Comparison of ENCODE assay signal across 9 mouse cellular contexts in genomic region chrX:170674885-170675876, GRCm38 (mm10). TPM values are rescaled to one million over a fixed set of nuclear protein-coding genes. Genes with fewer than 3 reads are reported as not detected.
DNase-seq lines count a peak whose midpoint lies in the region; ATAC-seq and TF ChIP-seq lines count a peak whose summit lies in the region.
"Had no signal": no experiment of that assay in that cellular context is flagged by ENCODE, and none has a peak within 500 bp of the region (broad histone marks: within the 10 kb centered on the region; RNA-seq: fewer than 3 reads in every experiment).

No protein-coding gene starts in this region.

- no peak overlapping the region for H3K27ac ChIP-seq in kidney, postnatal 0 days
- H3K27ac ChIP-seq in kidney, adult 2 months (ENCODE audit: insufficient read depth, low read depth, low read length) = no peak overlapping the region
- no peak overlapping the region for H3K27ac ChIP-seq in heart, embryonic 16.5 days (ENCODE audit: low read length)

- ATAC-seq in kidney, postnatal 0 days (replicated peaks; ENCODE audit: low FRiP score, low read depth) = 0 out of 2 replicates have a peak, but pooled peaks have one; percentile 12
- peak; percentile 49 for ATAC-seq in heart, embryonic 16.5 days (replicated peaks; ENCODE audit: extremely low read depth, insufficient read depth, low FRiP score)
- ATAC-seq in megakaryocyte-erythroid progenitor cell, adult 5-6 weeks (replicated peaks; ENCODE audit: low FRiP score, low TSS enrichment, poor library complexity, severe bottlenecking) = peak; percentile 21; the same call in 1 of the 2 replicates

- no peaks in the 10 kb centered on the region for H3K36me3 ChIP-seq in kidney, postnatal 0 days (ENCODE audit: insufficient read depth, low read length)
- no peaks in the 10 kb centered on the region for H3K36me3 ChIP-seq in kidney, adult 2 months (ENCODE audit: control insufficient read depth, insufficient read depth, low read length)
- peaks cover 21% of the 10 kb centered on the region for H3K36me3 ChIP-seq in heart, embryonic 16.5 days (ENCODE audit: control insufficient read depth, insufficient read depth)

- H3K27me3 ChIP-seq in kidney, postnatal 0 days (ENCODE audit: insufficient read depth, low read length) = no peaks in the 10 kb centered on the region
- H3K27me3 ChIP-seq in kidney, adult 2 months (replicated peaks; ENCODE audit: control insufficient read depth, insufficient read depth, low read length) = no peaks in the 10 kb centered on the region
- no peaks in the 10 kb centered on the region for H3K27me3 ChIP-seq in heart, embryonic 16.5 days (ENCODE audit: control insufficient read depth, insufficient read depth, low read length)

- no peak overlapping the region for H3K4me3 ChIP-seq in kidney, postnatal 0 days (replicated peaks; ENCODE audit: low read depth, low read length)
- H3K4me3 ChIP-seq in kidney, adult 2 months (ENCODE audit: insufficient read depth, low read depth, low read length) = no peak overlapping the region
- H3K4me3 ChIP-seq in heart, embryonic 16.5 days (ENCODE audit: low read length) = no peak overlapping the region

- H3K4me2 ChIP-seq in kidney, postnatal 0 days (ENCODE audit: low read length) = no peak overlapping the region
- H3K4me2 ChIP-seq in heart, embryonic 16.5 days (ENCODE audit: low read depth, low read length) = no peak overlapping the region

- no peaks in the 10 kb centered on the region for H3K4me1 ChIP-seq in kidney, postnatal 0 days (replicated peaks; ENCODE audit: insufficient read depth, low read length)
- H3K4me1 ChIP-seq in kidney, adult 2 months (ENCODE audit: control insufficient read depth, insufficient read depth, low read length) = no peaks in the 10 kb centered on the region
- H3K4me1 ChIP-seq in heart, embryonic 16.5 days (ENCODE audit: control insufficient read depth, insufficient read depth, low read length) = no peaks in the 10 kb centered on the region

- H3K9me3 ChIP-seq in kidney, postnatal 0 days (replicated peaks; ENCODE audit: low read length) = peaks cover 40% of the 10 kb centered on the region
- peaks cover 50% of the 10 kb centered on the region for H3K9me3 ChIP-seq in heart, embryonic 16.5 days (replicated peaks; ENCODE audit: control insufficient read depth, low read length)

- TF ChIP-seq CTCF in kidney, postnatal 0 days (IDR thresholded peaks at IDR 0.05; ENCODE audit: low read depth) = no peak
- TF ChIP-seq CTCF in kidney, adult 2 months (conservative IDR thresholded peaks at IDR 0.05; ENCODE audit: insufficient read depth, insufficient read length, low read depth, low read length) = no peak

- 84% methylated on average over 33 of the region's 39 CpGs for WGBS in kidney, postnatal 0 days
- WGBS in kidney, adult 2 months = 84% methylated on average over 34 of the region's 39 CpGs
- 84% methylated on average over 39 of the region's 39 CpGs for WGBS in heart, embryonic 16.5 days

- no peak for DNase-seq in kidney, postnatal 0 days (ENCODE audit: low spot score)
- no peak for DNase-seq in kidney, adult 2 months
- peak; percentile 73 for DNase-seq in CD4-positive helper T cell, adult 2 months (ENCODE audit: low read depth, low spot score)
- DNase-seq in Muller cell, postnatal 12 days (ENCODE audit: inconsistent ontology term) = peak; percentile 63
- DNase-seq in thymus, postnatal 36 days = peak; percentile 8 to 47

- H3K9ac ChIP-seq in kidney, postnatal 0 days (ENCODE audit: low read depth, low read length) = no peak overlapping the region
- H3K9ac ChIP-seq in heart, embryonic 16.5 days (ENCODE audit: low read length) = no peak overlapping the region

- no peak for TF ChIP-seq POLR2A in kidney, adult 2 months (IDR thresholded peaks at IDR 0.05; ENCODE audit: low read depth, low read length)

RNA-seq across cellular contexts. Expression of gene Asmt, which starts 2.7 kb away (rescaled TPM):
- not detected in 2 replicates for polyA plus RNA-seq in kidney, postnatal 0 days (2015; fragmentation: Nextera tagmentation; extraction: Ambion mirVana)
- polyA plus RNA-seq in kidney, adult 2 months (2012; rRNA removed) = not detected in 2 replicates
- not detected in 2 replicates for polyA plus RNA-seq in heart, embryonic 16.5 days (2015; fragmentation: Nextera tagmentation; extraction: Ambion mirVana)
- total RNA-seq in megakaryocyte-erythroid progenitor cell, adult 5-6 weeks (2014; fragmentation: Nextera tagmentation) = not detected in 2 replicates
- not detected in 2 replicates for total RNA-seq in megakaryocyte-erythroid progenitor cell, adult 5-6 weeks (2017)
- total RNA-seq: layer of hippocampus, postnatal 10 days had no signal
- polyA plus RNA-seq: cerebellum, adult 2 months had no signal

Comparison
In these comparisons a context has a peak if more than half of its experiments do, and no peak if none do; other contexts are left out.
1. DNase-seq: peak in CD4-positive helper T cell, adult 2 months (single experiment), Muller cell, postnatal 12 days (single experiment) and thymus, postnatal 36 days (2 of 2); none in kidney, postnatal 0 days (single experiment) and kidney, adult 2 months (single experiment).
2. Peak in every context shown above with its lines, with median percentiles within 50 percentile points of each other: ATAC-seq.